Mouse (Mus musculus): Measurements from ENCODE around the gene Entpd5. TPM values are rescaled to one million over a fixed set of nuclear protein-coding genes. Genes with fewer than 3 reads are reported as not detected.
A peak's percentile ranks its signal among the peaks of the same experiment; 100 is the strongest.

The Entpd5 gene
- polyA plus RNA-seq, 1 experiment from 2014 or later = 44.8 TPM

DNA sequence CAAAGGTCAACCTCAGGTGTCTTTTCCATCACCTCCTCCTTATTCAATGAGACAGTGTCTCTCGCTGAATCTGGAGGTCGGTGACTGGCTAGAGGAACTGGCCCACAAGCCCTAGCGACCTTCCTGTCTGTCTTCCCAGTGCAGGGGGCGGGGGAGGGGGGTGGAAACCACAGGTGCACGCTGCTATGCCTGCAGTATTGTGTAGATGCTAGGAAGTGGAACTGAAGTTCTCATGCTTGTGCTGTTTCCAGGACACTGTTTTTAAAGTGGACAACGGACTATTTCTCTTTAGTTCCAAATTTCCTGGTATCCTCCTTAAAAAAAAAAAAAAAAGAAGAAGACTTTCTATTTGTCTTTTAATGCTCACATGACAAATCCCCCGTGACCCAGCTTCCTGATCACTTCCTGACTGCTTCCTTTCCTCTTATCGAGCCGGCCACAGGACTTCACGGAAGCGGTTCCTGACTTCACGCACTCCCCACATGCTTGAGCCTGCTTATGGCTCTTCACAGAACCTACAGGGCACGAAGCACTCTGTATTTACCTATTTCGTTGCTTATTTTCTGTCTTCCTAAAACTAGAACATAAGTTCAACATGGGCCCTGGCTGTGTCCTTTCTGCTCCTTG, 19.9 kb downstream of the Entpd5 start:
- Histone ChIP-seq H3K4me2 (replicated peaks; ENCODE audit: low read depth) (no peak overlapping the region), H3K9ac (ENCODE audit: low read length) (no peak overlapping the region), H3K4me3 (ENCODE audit: low read depth, low read length) (no peak overlapping the region), H3K4me1 (replicated peaks; ENCODE audit: control insufficient read depth, insufficient read depth) (no peaks in the 10 kb centered on the region; the same call in 1 of the 2 replicates), H3K27ac (replicated peaks) (no peak overlapping the region), H3K36me3 (ENCODE audit: control insufficient read depth, insufficient read depth, low read length) (no peaks in the 10 kb centered on the region), H3K9me3 (ENCODE audit: control insufficient read depth, low read length) (no peaks in the 10 kb centered on the region), H3K27me3 (ENCODE audit: control insufficient read depth, insufficient read depth, low read length) (no peaks in the 10 kb centered on the region)
- no peak for ATAC-seq (ENCODE audit: low FRiP score, low TSS enrichment)
- TF ChIP-seq CTCF (IDR thresholded peaks at IDR 0.05; ENCODE audit: low read depth) (no peak), EP300 (optimal IDR thresholded peaks at IDR 0.05) (no peak)
- 66% methylated on average over 14 of the region's 14 CpGs for WGBS
- DNase-seq (ENCODE audit: low spot score) = no peak

DNA sequence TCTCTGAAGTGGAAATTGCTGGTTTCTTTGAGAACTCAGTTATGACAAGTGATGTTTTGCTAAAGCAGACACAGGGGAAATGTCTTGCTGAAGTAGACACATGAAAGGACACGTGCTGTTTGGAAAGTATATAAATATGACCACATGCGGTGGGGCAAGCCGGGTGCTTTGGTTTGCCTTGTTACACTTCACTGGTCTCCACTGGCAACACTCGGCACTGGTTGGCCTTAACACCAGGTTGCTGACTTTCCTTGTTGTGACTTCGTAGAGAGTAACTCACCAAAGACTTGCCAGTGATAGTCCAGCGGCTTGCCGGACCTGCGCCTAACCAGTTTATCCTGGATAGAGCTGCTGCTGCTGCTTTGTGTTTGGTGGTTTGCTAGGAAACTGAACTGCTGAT, 20.7 kb downstream of the Entpd5 start:
- H3K4me1 ChIP-seq (replicated peaks; ENCODE audit: control insufficient read depth, insufficient read depth) = no peaks in the 10 kb centered on the region; the same call in 1 of the 2 replicates
- TF ChIP-seq EP300 (optimal IDR thresholded peaks at IDR 0.05) (no peak), CTCF (IDR thresholded peaks at IDR 0.05; ENCODE audit: low read depth) (no peak)
- ATAC-seq (ENCODE audit: low FRiP score, low TSS enrichment) (no peak), DNase-seq (ENCODE audit: low spot score) (no peak)
- H3K9me3 ChIP-seq (ENCODE audit: control insufficient read depth, low read length) = no peaks in the 10 kb centered on the region
- H3K9ac ChIP-seq (ENCODE audit: low read length) = no peak overlapping the region
- no peak overlapping the region for H3K27ac ChIP-seq (replicated peaks)
- WGBS = 84% methylated on average over 8 of the region's 8 CpGs
- no peaks in the 10 kb centered on the region for H3K36me3 ChIP-seq (ENCODE audit: control insufficient read depth, insufficient read depth, low read length)
- no peak overlapping the region for H3K4me2 ChIP-seq (replicated peaks; ENCODE audit: low read depth)
- no peaks in the 10 kb centered on the region for H3K27me3 ChIP-seq (ENCODE audit: control insufficient read depth, insufficient read depth, low read length)
- no peak overlapping the region for H3K4me3 ChIP-seq (ENCODE audit: low read depth, low read length)

DNA sequence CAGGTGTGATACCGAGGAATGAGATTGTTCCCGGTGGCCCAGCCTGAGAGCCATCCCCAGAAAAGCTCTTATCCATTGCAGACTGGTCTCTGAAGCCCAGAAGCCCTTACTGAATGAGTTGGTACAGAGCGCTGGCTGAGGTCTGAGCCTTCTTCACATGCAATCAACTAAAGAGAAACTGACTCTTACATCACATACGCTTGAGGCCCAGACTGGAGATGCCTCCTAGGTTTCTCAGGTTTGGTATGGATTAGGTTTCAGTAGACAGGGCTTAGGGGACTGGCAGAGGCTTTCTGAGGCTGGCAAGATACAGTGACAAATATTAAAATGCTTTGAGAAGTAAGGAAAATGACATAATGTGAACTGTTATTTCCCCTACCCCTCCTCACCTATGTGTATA, 23.4 kb downstream of the Entpd5 start:
- no peaks in the 10 kb centered on the region for H3K9me3 ChIP-seq (ENCODE audit: control insufficient read depth, low read length)
- H3K27ac ChIP-seq (replicated peaks) = peak overlapping the region; percentile 86
- no peak overlapping the region for H3K4me2 ChIP-seq (replicated peaks; ENCODE audit: low read depth)
- no peaks in the 10 kb centered on the region for H3K36me3 ChIP-seq (ENCODE audit: control insufficient read depth, insufficient read depth, low read length)
- H3K4me3 ChIP-seq (ENCODE audit: low read depth, low read length) = no peak overlapping the region
- no peaks in the 10 kb centered on the region for H3K27me3 ChIP-seq (ENCODE audit: control insufficient read depth, insufficient read depth, low read length)
- no peaks in the 10 kb centered on the region; the same call in 1 of the 2 replicates for H3K4me1 ChIP-seq (replicated peaks; ENCODE audit: control insufficient read depth, insufficient read depth)
- no peak for ATAC-seq (ENCODE audit: low FRiP score, low TSS enrichment)
- TF ChIP-seq CTCF (IDR thresholded peaks at IDR 0.05; ENCODE audit: low read depth) (no peak), EP300 (optimal IDR thresholded peaks at IDR 0.05) (no peak)
- no peak overlapping the region for H3K9ac ChIP-seq (ENCODE audit: low read length)
- no peak for DNase-seq (ENCODE audit: low spot score)
- 83% methylated on average over 4 of the region's 4 CpGs for WGBS

DNA sequence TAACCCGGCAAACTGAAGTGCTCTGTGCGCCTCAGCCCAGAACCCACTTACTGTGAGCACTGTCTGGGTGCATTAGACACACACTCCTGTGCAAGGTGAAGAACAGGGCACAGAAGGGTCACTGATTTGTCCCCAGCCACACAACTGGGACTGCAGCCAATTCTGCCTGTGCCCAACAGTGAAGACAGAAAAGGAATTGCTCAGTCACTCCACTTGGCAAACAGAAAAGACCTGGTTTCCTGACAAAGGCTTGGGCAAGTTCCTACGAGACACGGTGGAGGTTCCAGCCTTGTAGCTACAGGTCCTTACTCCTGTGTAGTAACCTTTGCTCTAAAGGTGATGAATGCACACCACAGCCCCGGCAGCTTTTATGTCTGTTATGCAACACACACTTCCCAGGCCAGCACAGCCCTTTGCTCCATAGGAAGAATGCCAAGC, 24.2 kb downstream of the Entpd5 start:
- H3K27ac ChIP-seq (replicated peaks) = peak overlapping the region; percentile 86
- 54% methylated on average over 5 of the region's 5 CpGs for WGBS

DNA sequence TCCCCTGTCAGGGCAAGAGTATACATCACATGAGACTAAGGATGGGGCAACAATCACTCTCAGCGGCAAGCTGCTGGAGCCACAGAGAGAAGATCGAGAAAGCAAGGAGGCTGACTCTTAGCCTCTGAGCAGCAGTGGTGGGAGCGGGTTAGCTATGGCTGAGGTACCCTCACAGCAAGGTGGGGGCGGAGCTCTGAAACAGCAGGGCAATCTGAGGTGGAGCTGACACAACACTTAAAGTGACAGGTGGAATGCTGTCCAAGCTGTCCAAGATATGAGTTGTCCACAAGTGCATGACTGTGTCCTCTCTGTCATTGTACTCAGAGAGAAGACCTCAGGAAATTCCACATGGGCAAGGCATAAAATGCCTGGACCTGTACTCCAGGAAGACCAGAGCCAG, 26.5 kb downstream of the Entpd5 start:
- H3K9ac ChIP-seq (ENCODE audit: low read length) = no peak overlapping the region
- no peaks in the 10 kb centered on the region for H3K9me3 ChIP-seq (ENCODE audit: control insufficient read depth, low read length)
- H3K36me3 ChIP-seq (ENCODE audit: control insufficient read depth, insufficient read depth, low read length) = no peaks in the 10 kb centered on the region
- ATAC-seq (ENCODE audit: low FRiP score, low TSS enrichment) = no peak
- no peak overlapping the region for H3K27ac ChIP-seq (replicated peaks)
- no peak for DNase-seq (ENCODE audit: low spot score)
- 91% methylated on average over 4 of the region's 4 CpGs for WGBS
- no peak overlapping the region for H3K4me3 ChIP-seq (ENCODE audit: low read depth, low read length)
- H3K4me1 ChIP-seq (replicated peaks; ENCODE audit: control insufficient read depth, insufficient read depth) = no peaks in the 10 kb centered on the region; the same call in 1 of the 2 replicates
- no peak overlapping the region for H3K4me2 ChIP-seq (replicated peaks; ENCODE audit: low read depth)
- H3K27me3 ChIP-seq (ENCODE audit: control insufficient read depth, insufficient read depth, low read length) = no peaks in the 10 kb centered on the region
- TF ChIP-seq CTCF (IDR thresholded peaks at IDR 0.05; ENCODE audit: low read depth) (no peak), EP300 (optimal IDR thresholded peaks at IDR 0.05) (no peak)

More for the DNA sequence above, 24.2 kb downstream of the Entpd5 start:
- peak; percentile 95 for ATAC-seq (ENCODE audit: low FRiP score, low TSS enrichment)
- H3K4me3 ChIP-seq (ENCODE audit: low read depth, low read length) = no peak overlapping the region
- no peaks in the 10 kb centered on the region for H3K9me3 ChIP-seq (ENCODE audit: control insufficient read depth, low read length)
- no peaks in the 10 kb centered on the region for H3K36me3 ChIP-seq (ENCODE audit: control insufficient read depth, insufficient read depth, low read length)
- no peak overlapping the region for H3K4me2 ChIP-seq (replicated peaks; ENCODE audit: low read depth)
- no peaks in the 10 kb centered on the region for H3K27me3 ChIP-seq (ENCODE audit: control insufficient read depth, insufficient read depth, low read length)
- peak; percentile 79 for DNase-seq (ENCODE audit: low spot score)
- TF ChIP-seq CTCF (IDR thresholded peaks at IDR 0.05; ENCODE audit: low read depth) (no peak), EP300 (optimal IDR thresholded peaks at IDR 0.05) (peak; percentile 95)
- no peaks in the 10 kb centered on the region; the same call in 1 of the 2 replicates for H3K4me1 ChIP-seq (replicated peaks; ENCODE audit: control insufficient read depth, insufficient read depth)
- H3K9ac ChIP-seq (ENCODE audit: low read length) = no peak overlapping the region

DNA sequence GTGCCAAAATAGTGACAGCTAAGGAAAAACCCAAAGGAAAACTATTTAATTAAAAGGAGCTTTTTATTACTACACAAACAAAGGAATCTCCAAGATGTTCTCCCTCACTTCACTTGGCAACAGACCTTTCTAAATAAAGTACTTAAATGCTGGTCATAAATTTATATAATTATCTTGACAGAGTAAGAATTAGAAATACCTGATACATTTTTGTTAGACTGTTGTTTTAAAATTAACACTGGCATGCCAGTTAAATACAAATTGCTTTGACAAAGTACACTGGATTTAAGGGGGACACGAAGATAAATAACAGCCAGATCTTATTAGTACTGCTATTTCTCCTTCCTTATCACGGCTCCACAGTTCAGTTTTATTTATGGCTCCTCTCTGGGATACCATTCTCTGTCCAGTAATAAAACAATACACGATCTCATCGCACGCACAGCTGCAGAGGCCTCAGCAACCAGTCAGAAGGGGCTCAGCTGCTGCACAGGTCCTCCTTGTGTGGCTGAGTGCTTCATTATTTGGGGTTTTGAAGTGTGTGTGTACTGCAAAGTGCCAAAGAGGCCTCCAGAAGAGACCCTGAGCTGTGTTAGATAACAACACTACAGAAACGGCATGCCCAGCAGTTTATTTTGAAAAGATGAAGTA, 34.9 kb downstream of the Entpd5 start:
- ATAC-seq (ENCODE audit: low FRiP score, low TSS enrichment) = no peak
- Histone ChIP-seq H3K27me3 (ENCODE audit: control insufficient read depth, insufficient read depth, low read length) (no peaks in the 10 kb centered on the region), H3K36me3 (ENCODE audit: control insufficient read depth, insufficient read depth, low read length) (peaks cover 19% of the 10 kb centered on the region), H3K9ac (ENCODE audit: low read length) (no peak overlapping the region), H3K4me3 (ENCODE audit: low read depth, low read length) (no peak overlapping the region), H3K27ac (replicated peaks) (no peak overlapping the region), H3K4me1 (replicated peaks; ENCODE audit: control insufficient read depth, insufficient read depth) (no peaks in the 10 kb centered on the region), H3K9me3 (ENCODE audit: control insufficient read depth, low read length) (no peaks in the 10 kb centered on the region), H3K4me2 (replicated peaks; ENCODE audit: low read depth) (no peak overlapping the region)
- no peak for DNase-seq (ENCODE audit: low spot score)
- 74% methylated on average over 6 of the region's 6 CpGs for WGBS
- TF ChIP-seq EP300 (optimal IDR thresholded peaks at IDR 0.05) (no peak), CTCF (IDR thresholded peaks at IDR 0.05; ENCODE audit: low read depth) (no peak)

All from stomach, postnatal 0 days (tissue).